ENCODE assay signal across 21 mouse cellular contexts in the genomic region with DNA sequence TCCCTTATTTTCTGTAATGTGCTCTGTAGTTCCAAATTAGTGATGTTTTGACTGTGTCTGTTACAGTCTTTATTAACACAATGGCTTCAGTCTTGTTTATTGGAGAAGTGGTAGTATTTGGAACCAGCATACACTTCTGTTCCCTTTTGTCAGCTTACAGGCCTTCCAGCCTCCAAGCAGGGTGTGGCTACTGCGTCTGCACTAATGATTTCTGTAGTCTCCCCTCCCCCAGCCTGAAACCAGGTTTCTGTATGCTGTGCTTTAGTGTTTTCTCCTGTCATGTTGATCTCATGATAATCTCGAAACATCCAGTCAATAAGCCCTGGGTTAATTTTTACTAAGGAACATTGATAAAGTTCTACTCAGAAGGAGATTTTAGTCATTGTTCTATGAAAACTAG.
DNase-seq lines count a peak whose midpoint lies in the region; ATAC-seq and TF ChIP-seq lines count a peak whose summit lies in the region.
"Had no signal": no experiment of that assay in that cellular context is flagged by ENCODE, and none has a peak within 500 bp of the region (broad histone marks: within the 10 kb centered on the region; RNA-seq: fewer than 3 reads in every experiment).

No protein-coding gene starts in this region.

- no peaks in the 10 kb centered on the region; the same call in 1 of the 2 replicates for H3K79me2 ChIP-seq in liver, adult 2 months (ENCODE audit: control insufficient read depth, insufficient read depth, low read length)

- peak overlapping the region; percentile 18; the same call in 1 of the 2 replicates for H3K27ac ChIP-seq in forebrain, embryonic 16.5 days (ENCODE audit: low read length)
- H3K27ac ChIP-seq in forebrain, postnatal 0 days (ENCODE audit: low read depth, low read length): no peak overlapping the region
- H3K27ac ChIP-seq in liver, adult 2 months (replicated peaks; ENCODE audit: insufficient read depth, low read depth, low read length): no peak overlapping the region
- no peak overlapping the region for H3K27ac ChIP-seq in liver, embryonic 11.5 days (ENCODE audit: low read depth, low read length)
- H3K27ac ChIP-seq in stomach, embryonic 14.5 days (ENCODE audit: low read length): no peak overlapping the region
- H3K27ac ChIP-seq in midbrain, embryonic 15.5 days: no peak overlapping the region
- H3K27ac ChIP-seq: embryonic facial prominence, embryonic 15.5 days; forebrain, embryonic 10.5 days; gastrocnemius, adult 2 months; heart, embryonic 13.5 days; hindbrain, embryonic 15.5 days had no signal

- H3K4me1 ChIP-seq in forebrain, embryonic 16.5 days (replicated peaks; ENCODE audit: control insufficient read depth, insufficient read depth, low read length): peaks cover 11% of the 10 kb centered on the region
- H3K4me1 ChIP-seq in forebrain, postnatal 0 days (ENCODE audit: insufficient read depth): 0 out of 2 replicates have a peak, but pooled peaks cover 5% of the 10 kb centered on the region
- peaks cover 16% of the 10 kb centered on the region for H3K4me1 ChIP-seq in liver, adult 2 months (ENCODE audit: control insufficient read depth, insufficient read depth, low read length)
- H3K4me1 ChIP-seq in liver, embryonic 11.5 days (replicated peaks; ENCODE audit: control insufficient read depth, insufficient read depth, low read length): peaks cover 5% of the 10 kb centered on the region; the same call in 1 of the 2 replicates
- H3K4me1 ChIP-seq in stomach, embryonic 14.5 days (ENCODE audit: control insufficient read depth, insufficient read depth, low read length): no peaks in the 10 kb centered on the region
- H3K4me1 ChIP-seq in midbrain, embryonic 15.5 days: no peaks in the 10 kb centered on the region
- H3K4me1 ChIP-seq: embryonic facial prominence, embryonic 15.5 days; forebrain, embryonic 10.5 days; heart, embryonic 13.5 days had no signal

- TF ChIP-seq CTCF in forebrain, postnatal 0 days (IDR thresholded peaks at IDR 0.05; ENCODE audit: low read depth): no peak
- no peak for TF ChIP-seq CTCF in liver, adult 2 months (IDR thresholded peaks at IDR 0.05; ENCODE audit: low read depth, low read length)

- no peak for TF ChIP-seq POLR2A in liver, adult 2 months (IDR thresholded peaks at IDR 0.05; ENCODE audit: extremely low read depth, insufficient read depth, low read length)

- 62% methylated on average over 2 of the region's 2 CpGs for WGBS in forebrain, embryonic 16.5 days
- WGBS in forebrain, postnatal 0 days: 55% methylated on average over 2 of the region's 2 CpGs
- WGBS in liver, adult 2 months: 26% methylated on average over 2 of the region's 2 CpGs
- WGBS in liver, embryonic 11.5 days: 54% methylated on average over 2 of the region's 2 CpGs
- WGBS in stomach, embryonic 14.5 days: 50% methylated on average over 2 of the region's 2 CpGs
- WGBS in midbrain, embryonic 15.5 days: 63% methylated on average over 2 of the region's 2 CpGs

- H3K27me3 ChIP-seq in forebrain, embryonic 16.5 days (replicated peaks; ENCODE audit: control insufficient read depth, insufficient read depth, low read length): no peaks in the 10 kb centered on the region
- no peaks in the 10 kb centered on the region for H3K27me3 ChIP-seq in forebrain, postnatal 0 days (ENCODE audit: insufficient read depth, low read length)
- H3K27me3 ChIP-seq in liver, adult 2 months (ENCODE audit: control insufficient read depth, insufficient read depth, low read length): no peaks in the 10 kb centered on the region
- no peaks in the 10 kb centered on the region for H3K27me3 ChIP-seq in liver, embryonic 11.5 days (replicated peaks; ENCODE audit: control insufficient read depth, insufficient read depth, low read length)
- H3K27me3 ChIP-seq in stomach, embryonic 14.5 days (ENCODE audit: control insufficient read depth, insufficient read depth, low read length): no peaks in the 10 kb centered on the region
- no peaks in the 10 kb centered on the region for H3K27me3 ChIP-seq in midbrain, embryonic 15.5 days (replicated peaks)
- H3K27me3 ChIP-seq: embryonic facial prominence, embryonic 15.5 days; heart, embryonic 13.5 days; hindbrain, embryonic 15.5 days had no signal

- no peak overlapping the region for H3K4me3 ChIP-seq in forebrain, embryonic 16.5 days (replicated peaks; ENCODE audit: low read length)
- no peak overlapping the region for H3K4me3 ChIP-seq in forebrain, postnatal 0 days (ENCODE audit: low read depth, low read length)
- H3K4me3 ChIP-seq in liver, adult 2 months (ENCODE audit: insufficient read depth, low read depth, low read length): no peak overlapping the region
- H3K4me3 ChIP-seq in liver, embryonic 11.5 days (ENCODE audit: low read depth, low read length): no peak overlapping the region
- H3K4me3 ChIP-seq in stomach, embryonic 14.5 days (ENCODE audit: low read depth, low read length): no peak overlapping the region
- H3K4me3 ChIP-seq in midbrain, embryonic 15.5 days: no peak overlapping the region
- H3K4me3 ChIP-seq: embryonic facial prominence, embryonic 15.5 days; erythroblast, embryonic 14.5 days; forebrain, embryonic 10.5 days; gastrocnemius, adult 2 months; heart, embryonic 13.5 days; hindbrain, embryonic 15.5 days had no signal

- H3K9ac ChIP-seq in forebrain, embryonic 16.5 days (replicated peaks; ENCODE audit: low read depth, low read length): no peak overlapping the region
- no peak overlapping the region for H3K9ac ChIP-seq in forebrain, postnatal 0 days
- no peak overlapping the region for H3K9ac ChIP-seq in liver, adult 2 months (ENCODE audit: low read depth, low read length)
- no peak overlapping the region for H3K9ac ChIP-seq in liver, embryonic 11.5 days (ENCODE audit: low read depth, low read length)
- no peak overlapping the region for H3K9ac ChIP-seq in stomach, embryonic 14.5 days (replicated peaks; ENCODE audit: low read depth, low read length)
- H3K9ac ChIP-seq in midbrain, embryonic 15.5 days: no peak overlapping the region
- H3K9ac ChIP-seq: embryonic facial prominence, embryonic 15.5 days; heart, embryonic 13.5 days; hindbrain, embryonic 15.5 days had no signal

- H3K36me3 ChIP-seq in forebrain, embryonic 16.5 days (ENCODE audit: control insufficient read depth, insufficient read depth): no peaks in the 10 kb centered on the region
- H3K36me3 ChIP-seq in forebrain, postnatal 0 days (ENCODE audit: insufficient read depth): no peaks in the 10 kb centered on the region
- no peaks in the 10 kb centered on the region for H3K36me3 ChIP-seq in liver, adult 2 months (ENCODE audit: control insufficient read depth, insufficient read depth, low read length)
- no peaks in the 10 kb centered on the region for H3K36me3 ChIP-seq in liver, embryonic 11.5 days (ENCODE audit: control insufficient read depth, insufficient read depth, low read length)
- H3K36me3 ChIP-seq in stomach, embryonic 14.5 days (ENCODE audit: control insufficient read depth, insufficient read depth, low read length): no peaks in the 10 kb centered on the region
- no peaks in the 10 kb centered on the region for H3K36me3 ChIP-seq in midbrain, embryonic 15.5 days (replicated peaks)
- H3K36me3 ChIP-seq: embryonic facial prominence, embryonic 15.5 days; forebrain, embryonic 10.5 days; heart, embryonic 13.5 days; hindbrain, embryonic 15.5 days had no signal

- no peak overlapping the region for H3K4me2 ChIP-seq in forebrain, embryonic 16.5 days (ENCODE audit: low read length)
- no peak overlapping the region for H3K4me2 ChIP-seq in forebrain, postnatal 0 days (ENCODE audit: low read depth)
- H3K4me2 ChIP-seq in liver, embryonic 11.5 days: no peak overlapping the region
- no peak overlapping the region for H3K4me2 ChIP-seq in stomach, embryonic 14.5 days (replicated peaks; ENCODE audit: low read depth, low read length)
- no peak overlapping the region for H3K4me2 ChIP-seq in midbrain, embryonic 15.5 days
- H3K4me2 ChIP-seq: embryonic facial prominence, embryonic 15.5 days; heart, embryonic 13.5 days; hindbrain, embryonic 15.5 days had no signal

- DNase-seq in forebrain, postnatal 0 days: no peak
- peak; percentile 37 for DNase-seq in liver, adult 2 months (ENCODE audit: extremely low read depth, low read depth, low spot score)
- DNase-seq in liver, embryonic 11.5 days (ENCODE audit: low spot score): no peak
- no peak for DNase-seq in gastrocnemius, postnatal 25 days
- DNase-seq: adrenal gland, adult 8-10 months; adrenal gland, postnatal 36 days; cerebellum, adult 11 months; cerebellum, adult 8-10 months; embryo, embryonic 11 days; gastrocnemius, adult 2 months; gastrocnemius, postnatal 36 days; heart, adult 11 months; heart, postnatal 36 days had no signal

- H3K9me3 ChIP-seq in forebrain, embryonic 16.5 days (ENCODE audit: control insufficient read depth, low read length): no peaks in the 10 kb centered on the region
- H3K9me3 ChIP-seq in forebrain, postnatal 0 days (ENCODE audit: low read length): no peaks in the 10 kb centered on the region
- no peaks in the 10 kb centered on the region for H3K9me3 ChIP-seq in liver, embryonic 11.5 days (ENCODE audit: control insufficient read depth, low read length)
- H3K9me3 ChIP-seq in stomach, embryonic 14.5 days (ENCODE audit: control insufficient read depth, low read depth, low read length): no peaks in the 10 kb centered on the region
- H3K9me3 ChIP-seq in midbrain, embryonic 15.5 days: no peaks in the 10 kb centered on the region
- H3K9me3 ChIP-seq: embryonic facial prominence, embryonic 15.5 days; forebrain, embryonic 10.5 days; heart, embryonic 13.5 days; hindbrain, embryonic 15.5 days had no signal

- ATAC-seq in forebrain, embryonic 16.5 days: peak; percentile 36; the same call in 1 of the 2 replicates
- no peak for ATAC-seq in forebrain, postnatal 0 days
- no peak for ATAC-seq in liver, embryonic 11.5 days (replicated peaks; ENCODE audit: low FRiP score)
- 0 out of 2 replicates have a peak, but pooled peaks have one; percentile 77 for ATAC-seq in stomach, embryonic 14.5 days (ENCODE audit: insufficient number of reproducible peaks, insufficient read depth, low FRiP score, low read depth)
- no peak for ATAC-seq in midbrain, embryonic 15.5 days (replicated peaks)

Comparison
In these comparisons a context has a peak if more than half of its experiments do, and no peak if none do; other contexts are left out.
1. ATAC-seq: peak in forebrain, embryonic 16.5 days (single experiment) and stomach, embryonic 14.5 days (single experiment); none in forebrain, postnatal 0 days (single experiment), liver, embryonic 11.5 days (single experiment) and midbrain, embryonic 15.5 days (single experiment).